Mouse (Mus musculus): ENCODE data around the gene Gm20388.
"Not testable (repeated sequence)": the region's sequence is repeated elsewhere in the genome, so short reads cannot be mapped to it uniquely, and the experiment has no call there.

Gene Gm20388

DNA sequence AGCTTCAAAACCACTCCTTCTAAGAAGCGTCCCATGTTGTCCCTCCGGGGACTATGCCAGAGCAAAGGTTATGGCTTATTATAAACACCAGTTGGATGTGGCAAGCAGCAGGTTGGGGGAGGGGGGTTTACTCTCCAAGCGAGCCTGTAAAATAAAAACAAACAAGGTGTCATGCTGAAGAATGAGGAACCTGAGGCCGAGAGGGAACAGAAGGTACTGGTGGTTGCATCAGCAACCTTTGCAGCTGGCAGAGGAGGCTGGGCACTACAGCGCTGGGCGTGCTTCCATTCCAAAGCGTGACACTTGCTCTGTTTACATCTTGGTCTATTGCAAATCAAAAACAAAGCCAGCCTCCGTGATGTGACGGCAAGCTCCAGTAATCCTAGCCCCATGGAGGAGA, 1669.8 kb downstream of the Gm20388 start:
- DNase-seq (ENCODE audit: low spot score in 2 of 2): no peak

DNA sequence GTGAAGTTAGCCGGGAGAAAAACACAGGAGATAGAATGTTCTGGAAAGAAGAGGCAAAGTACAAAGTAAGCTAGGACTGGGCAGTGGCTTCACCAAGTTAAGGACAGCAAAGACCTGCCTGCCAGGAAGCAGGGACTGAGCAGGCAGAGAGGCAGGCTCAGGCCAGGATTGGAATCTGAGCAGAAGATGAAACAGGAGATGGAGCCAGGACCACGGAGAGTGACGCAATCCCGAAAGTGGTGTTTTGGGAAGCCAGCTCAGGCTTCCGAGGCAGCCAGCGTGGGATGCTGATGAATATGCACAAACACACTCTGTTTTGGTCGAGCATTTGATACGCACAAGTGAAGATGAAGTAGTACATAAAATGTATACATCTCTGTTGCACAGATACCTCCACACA, 1673.0 kb downstream of the Gm20388 start:
- no peak for DNase-seq (ENCODE audit: low spot score in 2 of 2)

- DNase-seq (ENCODE audit: low spot score in 2 of 2): no peak
These were observed 1674.1 kb downstream of the Gm20388 start for GRCm38 (mm10) chr8:121584730-121585129.

DNA sequence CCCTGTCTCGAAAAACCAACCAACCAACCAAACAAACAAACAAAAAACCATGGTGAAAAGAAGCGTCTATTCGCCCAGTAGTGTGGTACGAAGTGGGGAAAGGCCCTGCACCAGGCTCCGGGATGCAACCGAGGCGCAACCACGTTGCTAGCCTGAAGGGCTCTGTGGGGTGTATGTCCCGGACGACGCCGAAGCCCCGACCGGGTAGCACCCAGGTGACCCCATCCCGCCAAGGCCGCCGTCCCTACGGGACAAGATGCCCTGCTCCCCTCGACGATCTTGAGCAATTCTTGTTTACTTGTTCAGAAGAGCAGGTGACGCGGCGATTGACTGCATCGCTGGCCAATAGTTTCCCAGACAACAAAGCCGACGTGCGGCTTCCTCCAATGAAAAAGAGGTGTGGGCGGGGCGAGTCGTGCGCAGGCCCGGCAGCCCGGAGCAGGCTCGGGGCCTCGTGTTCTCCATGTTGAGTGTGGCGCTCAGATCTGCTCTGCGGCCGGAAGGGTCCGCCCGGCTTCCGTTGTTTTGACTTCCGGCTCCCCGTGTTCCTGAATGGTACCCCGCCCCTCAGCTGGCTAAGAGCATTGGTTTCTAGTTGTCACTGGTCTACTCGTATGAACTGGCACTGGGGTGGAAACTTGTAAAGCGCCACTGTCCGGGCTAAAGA, 1674.7 kb downstream of the Gm20388 start:
- DNase-seq (ENCODE audit: low spot score in 2 of 2): peak; percentile 98

- DNase-seq (ENCODE audit: low spot score in 2 of 2): no peak
These were observed 1678.1 kb downstream of the Gm20388 start for GRCm38 (mm10) chr8:121588750-121589149.

- DNase-seq (ENCODE audit: low spot score in 2 of 2): no peak
These were observed 1678.6 kb downstream of the Gm20388 start for GRCm38 (mm10) chr8:121589205-121589726.

DNA sequence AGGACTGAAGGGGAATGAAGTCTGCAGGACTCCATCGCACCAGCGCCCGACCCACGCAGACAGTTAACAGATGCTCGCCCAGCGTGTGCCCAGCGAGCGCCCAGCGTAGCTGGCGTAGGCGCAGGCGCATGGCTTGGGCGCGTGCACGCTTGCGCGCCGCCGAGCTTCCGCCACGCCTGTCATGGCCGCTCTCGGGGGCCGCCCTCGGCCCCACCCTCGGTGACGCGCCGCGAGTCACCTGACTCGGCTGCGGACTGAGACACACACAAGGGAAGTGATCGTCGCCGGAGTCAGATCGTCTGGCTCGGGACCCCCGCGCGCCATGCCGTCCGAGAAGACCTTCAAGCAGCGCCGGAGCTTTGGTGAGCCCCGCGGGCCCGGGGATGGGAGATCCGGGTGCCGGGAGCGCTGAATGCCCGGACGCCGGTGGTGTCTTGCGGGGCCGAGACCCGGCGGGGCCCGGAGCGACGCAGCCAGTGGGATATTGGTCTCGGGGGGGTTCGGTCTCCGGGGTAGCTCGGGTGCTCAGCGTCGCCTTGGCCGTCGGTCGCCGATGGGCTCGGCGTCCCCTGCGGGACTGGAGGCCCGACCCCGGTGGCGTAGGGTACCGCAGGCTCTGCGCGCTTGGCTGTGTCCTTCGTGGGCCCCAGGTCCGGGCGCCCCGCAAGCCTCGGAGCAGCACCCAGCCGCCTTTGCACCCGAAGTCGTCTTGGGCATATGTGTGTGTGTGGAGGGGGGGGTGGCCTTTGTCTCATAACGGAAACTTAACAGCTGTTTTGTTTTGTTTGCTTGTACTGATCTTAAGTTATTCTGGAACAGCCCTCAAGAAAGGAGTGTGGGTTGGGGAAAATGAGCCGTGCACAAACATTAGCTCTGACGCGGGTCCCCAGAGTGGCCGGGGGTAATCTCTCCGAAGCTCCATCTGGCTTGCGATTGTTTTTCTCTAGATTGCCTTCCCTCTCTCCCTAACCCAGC, 1679.8 kb downstream of the Gm20388 start, which contains the start of gene Map1lc3b:
TSS of gene Map1lc3b (plus strand) at position 159 of the 975 bp plus-strand sequence.
- DNase-seq (ENCODE audit: low spot score in 2 of 2): peak; percentile 91 to 95

GRCm38 (mm10) chr8:121591178-121592066, 1680.8 kb downstream of the Gm20388 start:
- no peak for DNase-seq (ENCODE audit: low spot score in 2 of 2)

DNA sequence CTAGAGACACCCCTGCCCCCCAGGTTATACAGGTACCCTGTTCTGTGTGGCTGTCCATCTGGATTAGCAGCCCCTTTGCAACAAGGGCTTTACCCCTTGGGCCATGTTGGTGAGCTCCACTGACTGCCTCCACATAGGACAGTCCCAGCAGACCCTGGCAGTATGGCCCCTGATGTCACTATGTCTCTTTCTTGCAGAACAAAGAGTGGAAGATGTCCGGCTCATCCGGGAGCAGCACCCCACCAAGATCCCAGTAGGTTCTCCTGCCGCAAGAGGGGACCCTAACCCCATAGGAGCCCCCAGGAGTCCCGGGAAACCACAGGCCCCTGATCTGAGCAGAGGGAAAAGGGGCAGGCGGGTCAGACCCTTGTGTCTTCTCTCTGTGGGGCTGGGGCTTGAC, 1682.7 kb downstream of the Gm20388 start:
- no peak for DNase-seq (ENCODE audit: low spot score in 2 of 2)

GRCm38 (mm10) chr8:121593983-121594382, 1683.3 kb downstream of the Gm20388 start:
- no peak for DNase-seq (ENCODE audit: low spot score in 2 of 2)

GRCm38 (mm10) chr8:121597492-121597891, 1686.9 kb downstream of the Gm20388 start:
- DNase-seq (ENCODE audit: low spot score in 2 of 2): not testable (repeated sequence)

- no peak for DNase-seq (ENCODE audit: low spot score in 2 of 2)
These were observed 1687.5 kb downstream of the Gm20388 start for GRCm38 (mm10) chr8:121598190-121598589.

DNA sequence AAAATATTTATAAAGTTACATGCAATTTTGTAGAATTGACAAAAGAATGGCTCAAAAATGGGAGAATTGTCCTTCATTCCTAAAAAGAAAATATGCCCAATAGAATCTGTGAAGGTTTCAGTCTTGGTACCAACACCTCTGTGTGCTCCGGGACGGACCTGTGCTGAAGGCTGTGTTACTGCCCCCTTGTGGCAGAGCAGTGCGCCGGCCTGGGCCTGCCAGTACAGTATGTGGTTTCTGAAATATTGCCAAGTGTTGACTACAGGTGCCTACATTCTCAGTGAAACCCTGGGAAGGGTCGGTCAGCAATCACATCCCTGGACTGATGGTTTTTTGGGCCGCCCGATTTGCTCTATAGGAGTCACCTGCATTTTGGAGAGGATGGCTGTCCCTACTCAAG, 1688.3 kb downstream of the Gm20388 start:
- DNase-seq (ENCODE audit: low spot score in 2 of 2): peak; percentile 53 to 64

- no peak for DNase-seq (ENCODE audit: low spot score in 2 of 2)
These were observed 1689.2 kb downstream of the Gm20388 start for GRCm38 (mm10) chr8:121599842-121600241.

- no peak for DNase-seq (ENCODE audit: low spot score in 2 of 2)
These were observed 1691.8 kb downstream of the Gm20388 start for GRCm38 (mm10) chr8:121602411-121602810.

- DNase-seq (ENCODE audit: low spot score in 2 of 2): peak; percentile 70
These were observed 1692.2 kb downstream of the Gm20388 start for GRCm38 (mm10) chr8:121602860-121603259.

DNA sequence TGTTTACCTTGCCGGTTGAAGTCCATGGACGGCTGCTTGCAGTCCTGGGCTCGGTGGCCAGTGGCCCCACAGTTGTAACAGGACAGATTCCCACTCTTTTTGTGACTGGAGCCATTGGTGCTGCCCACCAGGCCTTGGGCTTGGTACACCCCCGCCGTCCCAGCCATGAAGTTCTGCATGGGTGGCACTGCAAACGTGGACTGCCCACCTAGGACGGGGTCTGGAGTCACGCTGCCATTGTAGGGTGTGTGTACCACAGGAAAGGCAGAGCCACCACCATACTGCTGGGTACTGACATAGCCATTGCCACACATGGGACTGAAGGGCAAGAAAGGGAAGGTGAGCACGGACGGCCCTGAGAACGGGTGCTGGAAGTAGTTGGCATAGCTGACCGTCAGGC, 1693.2 kb downstream of the Gm20388 start:
- no peak for DNase-seq (ENCODE audit: low spot score in 2 of 2)

DNA sequence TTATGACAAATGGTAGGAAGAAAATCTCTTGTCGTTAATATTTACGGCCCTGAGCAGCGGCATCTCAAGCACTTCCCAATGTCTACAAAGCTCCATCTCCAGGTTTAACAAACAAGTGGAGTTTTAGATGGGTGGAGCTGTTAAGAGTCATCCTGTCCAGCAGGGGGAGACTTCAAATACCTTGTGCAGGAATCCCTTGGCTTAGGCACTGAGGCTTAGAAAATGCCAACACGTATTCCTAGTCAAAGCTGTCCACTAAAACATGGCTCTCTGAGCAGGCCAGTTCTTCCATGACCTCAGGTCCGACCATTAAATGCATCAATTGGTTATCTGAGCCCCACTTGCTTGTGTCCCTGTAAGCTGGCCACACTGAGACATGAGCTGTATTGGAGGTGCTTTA, 1697.0 kb downstream of the Gm20388 start:
- no peak for DNase-seq (ENCODE audit: low spot score in 2 of 2)

DNA sequence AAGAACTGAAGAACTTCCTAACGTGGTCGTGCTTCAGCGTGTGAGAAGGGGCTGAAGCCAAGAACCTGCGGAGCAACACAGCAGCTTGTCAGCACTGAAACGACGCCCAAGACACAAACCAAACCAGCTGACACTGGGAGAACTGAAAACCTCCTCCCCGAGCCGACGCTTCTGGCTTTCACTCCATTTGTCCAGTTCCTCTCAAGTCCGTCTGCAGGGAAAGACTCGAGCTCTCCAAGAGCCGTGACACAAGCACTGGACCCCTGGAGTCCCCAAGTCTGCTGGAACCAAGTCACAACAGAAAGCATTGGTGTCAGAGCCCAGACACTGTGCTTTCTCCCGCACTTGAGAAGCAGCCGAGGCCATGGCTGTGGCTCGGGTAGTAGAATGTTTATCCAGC, 1698.6 kb downstream of the Gm20388 start:
- no peak for DNase-seq (ENCODE audit: low spot score in 2 of 2)

DNA sequence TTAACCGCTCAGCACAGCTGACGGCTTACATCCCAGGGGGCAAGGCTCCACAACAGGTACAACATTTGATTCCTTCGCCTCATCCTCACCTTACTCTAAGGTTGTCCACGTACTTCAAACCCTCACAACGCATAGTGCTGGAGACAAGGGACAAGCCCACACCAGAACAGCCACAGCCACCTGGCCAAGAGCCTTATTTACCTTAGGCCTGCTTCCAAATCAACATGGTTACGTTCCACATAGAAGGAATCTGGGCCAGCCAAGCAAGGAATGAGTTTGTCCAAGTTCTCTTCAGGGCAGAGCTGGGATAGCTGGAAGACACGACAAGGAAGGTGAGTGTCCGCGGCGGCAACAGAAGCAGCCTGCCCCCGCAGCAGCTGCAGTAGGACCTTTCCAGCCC, 1699.3 kb downstream of the Gm20388 start:
- DNase-seq (ENCODE audit: low spot score in 2 of 2): no peak

DNA sequence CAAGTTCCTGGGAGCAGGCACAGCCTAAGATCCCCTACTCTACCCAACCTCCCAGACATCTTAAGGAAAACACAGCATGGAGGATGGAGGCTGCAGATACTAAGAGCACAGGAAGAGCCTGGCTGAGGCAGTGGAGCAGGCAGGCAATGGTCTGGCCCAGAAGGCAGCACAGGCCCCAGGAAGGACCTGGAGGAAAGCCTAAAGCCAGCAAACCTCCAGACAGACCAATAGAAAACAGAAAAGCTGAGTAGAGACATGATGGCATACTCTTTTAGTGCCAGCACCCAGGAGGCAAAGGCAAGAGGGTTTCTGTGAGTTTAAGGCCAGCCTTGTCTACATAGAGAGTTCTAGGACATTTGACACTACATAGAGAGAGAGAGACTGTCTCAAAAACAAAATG, 1702.8 kb downstream of the Gm20388 start:
- DNase-seq (ENCODE audit: low spot score in 2 of 2): no peak
